Mouse (Mus musculus) lung, embryonic 14.5 days (tissue): Measurements from ENCODE around the gene Fam214b. TPM values are rescaled to one million over a fixed set of nuclear protein-coding genes. Genes with fewer than 3 reads are reported as not detected.

Experiments used
- ATAC-seq: fragments of 200-750 bp; cut with Nextera tagmentation; 2 replicates; pipeline ENCODE4 v1.8.0; 2017; ENCODE audit warnings: mild to moderate bottlenecking, moderate TSS enrichment, moderate library complexity; ENCODE audit not compliant: insufficient read depth
- DNase-seq: peaks from one replicate; pipeline ENCODE4 v3.0.0-alpha.2; 2015
- H3K27ac ChIP-seq: fragments of 300-500 bp; sonication (generic); 2 replicates; pipeline ENCODE4 v1.5.1; 2014; ENCODE audit warnings: low read depth, mild to moderate bottlenecking, moderate library complexity
- H3K27me3 ChIP-seq: fragments of 300-500 bp; sonication (generic); 2 replicates; pipeline ENCODE4 v1.6.1; 2014; ENCODE audit warnings: low read length, control low read depth; ENCODE audit not compliant: insufficient read depth
- H3K36me3 ChIP-seq: fragments of 300-500 bp; sonication (generic); 2 replicates; pipeline ENCODE4 v1.6.1; 2014; ENCODE audit warnings: control low read depth; ENCODE audit not compliant: insufficient read depth
- H3K4me1 ChIP-seq: fragments of 300-500 bp; sonication (generic); 2 replicates; pipeline ENCODE4 v1.6.1; 2014; ENCODE audit warnings: antibody characterized with exemption, control low read depth; ENCODE audit not compliant: insufficient read depth
- H3K4me2 ChIP-seq: fragments of 300-500 bp; sonication (generic); 2 replicates; pipeline ENCODE4 v1.6.1; 2014; ENCODE audit warnings: mild to moderate bottlenecking
- H3K4me3 ChIP-seq: fragments of 300-500 bp; sonication (generic); 2 replicates; pipeline ENCODE4 v1.5.1; 2014; ENCODE audit warnings: low read depth, low read length
- H3K9ac ChIP-seq: fragments of 300-500 bp; sonication (generic); 2 replicates; pipeline ENCODE4 v1.6.1; 2014
- H3K9me3 ChIP-seq: fragments of 300-500 bp; sonication (generic); 2 replicates; pipeline ENCODE4 v1.6.1; 2016; ENCODE audit warnings: low read depth, low read length, control low read depth
- CTCF ChIP-seq: IDR thresholded peaks from 2 replicates; pipeline ENCODE4 v1.5.1; 2016; ENCODE audit warnings: antibody characterized with exemption, low read depth
- WGBS: fragments of 180-500 bp; shearing (Covaris S2); extraction: QIAGEN DNeasy Blood & Tissue Kit; methylation state at CpG from one replicate; pipeline ENCODE4 v1.1.7; 2014; 5-methylcytosine and 5-hydroxymethylcytosine counted together
- polyA plus RNA-seq: library from polyadenylated mRNA; unstranded; fragments of >200 nt; fragmentation: Nextera tagmentation; extraction: Ambion mirVana; gene quantifications from 2 replicates; pipeline ENCODE4 v1.2.1, GENCODE M21; 2014

The Fam214b gene
- polyA plus RNA-seq, 1 experiment from 2014 or later = 7.8 TPM

- peak overlapping the region; percentile 81 for H3K4me2 ChIP-seq
- peaks cover 5% of the 10 kb centered on the region; the same call in 1 of the 2 replicates for H3K4me1 ChIP-seq
- no peaks in the 10 kb centered on the region for H3K9me3 ChIP-seq
- H3K9ac ChIP-seq = peak overlapping the region; percentile 80
- 49% methylated on average over 15 of the region's 15 CpGs for WGBS
- no peak for TF ChIP-seq CTCF
- peak overlapping the region; percentile 63 for H3K4me3 ChIP-seq
- no peaks in the 10 kb centered on the region for H3K27me3 ChIP-seq
- H3K36me3 ChIP-seq = peaks cover 22% of the 10 kb centered on the region
- peak; percentile 27 for DNase-seq
- no peak for ATAC-seq
- H3K27ac ChIP-seq = peak overlapping the region; percentile 19; the same call in 1 of the 2 replicates
Measured at GRCm38 (mm10) chr4:43038567-43039495, 7.2 kb downstream of the Fam214b start.

GRCm38 (mm10) chr4:43037860-43038566 lies 8.0 kb downstream of the Fam214b start:
- Histone ChIP-seq H3K27me3 (no peaks in the 10 kb centered on the region), H3K4me1 (peaks cover 5% of the 10 kb centered on the region; the same call in 1 of the 2 replicates), H3K9ac (no peak overlapping the region), H3K4me3 (no peak overlapping the region; the same call in 1 of the 2 replicates), H3K27ac (peak overlapping the region; percentile 7; the same call in 1 of the 2 replicates), H3K4me2 (peak overlapping the region; percentile 81; the same call in 1 of the 2 replicates), H3K9me3 (no peaks in the 10 kb centered on the region), H3K36me3 (peaks cover 29% of the 10 kb centered on the region)
- no peak for TF ChIP-seq CTCF
- no peak for ATAC-seq
- DNase-seq = no peak
- 47% methylated on average over 4 of the region's 4 CpGs for WGBS

GRCm38 (mm10) chr4:43036356-43036755 lies 9.7 kb downstream of the Fam214b start:
- DNase-seq (no peak), ATAC-seq (no peak)
- H3K36me3 ChIP-seq = peaks cover 29% of the 10 kb centered on the region
- H3K4me2 ChIP-seq = no peak overlapping the region
- H3K9me3 ChIP-seq = no peaks in the 10 kb centered on the region
- peaks cover 10% of the 10 kb centered on the region; the same call in 1 of the 2 replicates for H3K4me1 ChIP-seq
- H3K4me3 ChIP-seq = no peak overlapping the region
- no peaks in the 10 kb centered on the region for H3K27me3 ChIP-seq
- TF ChIP-seq CTCF = no peak
- 86% methylated on average over 10 of the region's 10 CpGs for WGBS
- no peak overlapping the region for H3K9ac ChIP-seq
- no peak overlapping the region for H3K27ac ChIP-seq

GRCm38 (mm10) chr4:43035851-43036250 lies 10.2 kb downstream of the Fam214b start:
- DNase-seq (no peak), ATAC-seq (no peak)
- H3K4me1 ChIP-seq = peaks cover 10% of the 10 kb centered on the region; the same call in 1 of the 2 replicates
- H3K36me3 ChIP-seq = peaks cover 29% of the 10 kb centered on the region
- no peak overlapping the region for H3K4me2 ChIP-seq
- no peaks in the 10 kb centered on the region for H3K9me3 ChIP-seq
- no peak overlapping the region for H3K27ac ChIP-seq
- TF ChIP-seq CTCF = no peak
- H3K9ac ChIP-seq = no peak overlapping the region
- WGBS = 88% methylated on average over 6 of the region's 6 CpGs
- H3K4me3 ChIP-seq = no peak overlapping the region
- no peaks in the 10 kb centered on the region for H3K27me3 ChIP-seq

- Histone ChIP-seq H3K36me3 (peaks cover 45% of the 10 kb centered on the region), H3K4me2 (no peak overlapping the region), H3K27me3 (no peaks in the 10 kb centered on the region), H3K9ac (no peak overlapping the region), H3K4me3 (no peak overlapping the region), H3K27ac (no peak overlapping the region), H3K9me3 (no peaks in the 10 kb centered on the region), H3K4me1 (peaks cover 5% of the 10 kb centered on the region; the same call in 1 of the 2 replicates)
- no peak for TF ChIP-seq CTCF
- ATAC-seq = no peak
- 79% methylated on average over 14 of the region's 14 CpGs for WGBS
- DNase-seq = no peak
Measured at GRCm38 (mm10) chr4:43033481-43033880, 12.5 kb downstream of the Fam214b start.

GRCm38 (mm10) chr4:43032501-43032900 lies 13.5 kb downstream of the Fam214b start:
- TF ChIP-seq CTCF = no peak
- no peak for ATAC-seq

More at GRCm38 (mm10) chr4:43032501-43032900, 13.5 kb downstream of the Fam214b start:
- Histone ChIP-seq H3K4me2 (no peak overlapping the region), H3K4me1 (peaks cover 5% of the 10 kb centered on the region; the same call in 1 of the 2 replicates), H3K9ac (no peak overlapping the region), H3K36me3 (peaks cover 55% of the 10 kb centered on the region), H3K27ac (no peak overlapping the region), H3K27me3 (no peaks in the 10 kb centered on the region), H3K9me3 (no peaks in the 10 kb centered on the region), H3K4me3 (no peak overlapping the region)
- WGBS = 90% methylated on average over 1 of the region's 1 CpGs
- no peak for DNase-seq
